Mouse (Mus musculus) adrenal gland, adult (tissue): ENCODE measurements around the gene Pi4ka.
"Not testable (repeated sequence)": the region's sequence is repeated elsewhere in the genome, so short reads cannot be mapped to it uniquely, and the experiment has no call there.

Source experiments
- DNase-seq, 2 experiments: peaks; one replicate each; pipeline ENCODE4 v3.0.0; 2022 to 2023; ENCODE audit warnings: low spot score in 1 of 2; ENCODE audit not compliant: inconsistent age in 2 of 2

Gene Pi4ka

GRCm38 (mm10) chr16:17234916-17235665 is 171.0 kb downstream of the Pi4ka start:
- peak in 1 of 2 experiments; percentile 66 for DNase-seq

GRCm38 (mm10) chr16:17234499-17234895 is 171.6 kb downstream of the Pi4ka start:
- peak in 1 of 2 experiments; percentile 68 for DNase-seq

- peak; percentile 48 to 77 for DNase-seq
Measured at GRCm38 (mm10) chr16:17233702-17234498, 172.2 kb downstream of the Pi4ka start.

GRCm38 (mm10) chr16:17232794-17233701 is 173.1 kb downstream of the Pi4ka start, which contains the start of gene Hic2:
Gene Hic2, plus strand, starts transcription at chr16:17233572.
- DNase-seq = peak; percentile 97 to 98

- DNase-seq = not testable (repeated sequence)
Measured at GRCm38 (mm10) chr16:17231523-17231922, 174.6 kb downstream of the Pi4ka start.
